Mouse (Mus musculus) heart, embryonic 16.5 days (tissue): ENCODE results near the gene Ly6g6f. TPM values are rescaled to one million over a fixed set of nuclear protein-coding genes. Genes with fewer than 3 reads are reported as not detected.

Source experiments
- ATAC-seq: fragments of 200-750 bp; cut with Nextera tagmentation; replicated peaks from 2 replicates; pipeline ENCODE4 v1.8.0; 2017; ENCODE audit warnings: moderate number of reproducible peaks; ENCODE audit not compliant: insufficient read depth, low FRiP score; ENCODE audit errors: extremely low read depth
- H3K27ac ChIP-seq: fragments of 300-500 bp; sonication (generic); 2 replicates; pipeline ENCODE4 v1.5.1; 2014; ENCODE audit warnings: mild to moderate bottlenecking, low read length, control low read depth, moderate library complexity
- H3K27me3 ChIP-seq: fragments of 300-500 bp; sonication (generic); 2 replicates; pipeline ENCODE4 v1.6.1; 2014; ENCODE audit warnings: low read length, mixed read lengths; ENCODE audit not compliant: control insufficient read depth, insufficient read depth
- H3K36me3 ChIP-seq: fragments of 300-500 bp; sonication (generic); 2 replicates; pipeline ENCODE4 v1.6.1; 2014; ENCODE audit not compliant: control insufficient read depth, insufficient read depth
- H3K4me1 ChIP-seq: fragments of 300-500 bp; sonication (generic); 2 replicates; pipeline ENCODE4 v1.6.1; 2014; ENCODE audit warnings: low read length, mixed read lengths; ENCODE audit not compliant: control insufficient read depth, insufficient read depth
- H3K4me2 ChIP-seq: fragments of 300-500 bp; sonication (generic); 2 replicates; pipeline ENCODE4 v1.6.1; 2014; ENCODE audit warnings: low read depth, mild to moderate bottlenecking, control low read depth, low read length
- H3K4me3 ChIP-seq: fragments of 300-500 bp; sonication (generic); 2 replicates; pipeline ENCODE4 v1.5.1; 2014; ENCODE audit warnings: mild to moderate bottlenecking, control low read depth, low read length
- H3K9ac ChIP-seq: fragments of 300-500 bp; sonication (generic); 2 replicates; pipeline ENCODE4 v1.6.1; 2014; ENCODE audit warnings: low read length, control low read depth
- H3K9me3 ChIP-seq: fragments of 300-500 bp; sonication (generic); replicated peaks from 2 replicates; pipeline ENCODE4 v1.6.1; 2016; ENCODE audit warnings: low read length; ENCODE audit not compliant: control insufficient read depth
- WGBS: fragments of 180-500 bp; shearing (Covaris S2); extraction: QIAGEN DNeasy Blood & Tissue Kit; methylation state at CpG from one replicate; pipeline ENCODE4 v1.1.7; 2014; 5-methylcytosine and 5-hydroxymethylcytosine counted together
- polyA plus RNA-seq: library from polyadenylated mRNA; unstranded; fragments of >200 nt; fragmentation: Nextera tagmentation; extraction: Ambion mirVana; gene quantifications from 2 replicates; pipeline ENCODE4 v1.2.1, GENCODE M21; 2015

Ly6g6f gene
- polyA plus RNA-seq, 1 experiment from 2014 or later, result 0.29 TPM

- Histone ChIP-seq H3K27me3 (no peaks in the 10 kb centered on the region), H3K9me3 (no peaks in the 10 kb centered on the region), H3K9ac (no peak overlapping the region), H3K4me3 (no peak overlapping the region), H3K4me2 (no peak overlapping the region), H3K36me3 (no peaks in the 10 kb centered on the region), H3K27ac (no peak overlapping the region), H3K4me1 (peaks cover 6% of the 10 kb centered on the region; the same call in 1 of the 2 replicates)
- ATAC-seq, result no peak
- 74% methylated on average over 7 of the region's 7 CpGs for WGBS
Measured at GRCm38 (mm10) chr17:35031880-35032279, 53.5 kb downstream of the Ly6g6f start.

GRCm38 (mm10) chr17:35031272-35031671, 54.1 kb downstream of the Ly6g6f start:
- no peak overlapping the region for H3K9ac ChIP-seq
- no peaks in the 10 kb centered on the region for H3K36me3 ChIP-seq
- H3K4me1 ChIP-seq, result peaks cover 6% of the 10 kb centered on the region; the same call in 1 of the 2 replicates
- H3K9me3 ChIP-seq, result no peaks in the 10 kb centered on the region
- H3K4me3 ChIP-seq, result no peak overlapping the region
- WGBS, result 88% methylated on average over 11 of the region's 11 CpGs
- H3K27ac ChIP-seq, result no peak overlapping the region
- no peak for ATAC-seq
- H3K27me3 ChIP-seq, result no peaks in the 10 kb centered on the region
- no peak overlapping the region for H3K4me2 ChIP-seq

Other genes starting within 250 kb of the Ly6g6f start
- gene Stk19, start 248.7 kb downstream of the Ly6g6f start, polyA plus RNA-seq, result 17.1 and 24.4 TPM in 2 replicates
- gene Dxo, start 248.6 kb downstream of the Ly6g6f start, polyA plus RNA-seq, result 37.7 and 38.6 TPM in 2 replicates
- gene Skiv2l, start 235.4 kb downstream of the Ly6g6f start, polyA plus RNA-seq, result 32.9 and 33.9 TPM in 2 replicates
- gene Nelfe, start 235.2 kb downstream of the Ly6g6f start, polyA plus RNA-seq, result 57.5 and 64.3 TPM in 2 replicates
- gene Cfb, start 223.1 kb downstream of the Ly6g6f start, polyA plus RNA-seq, result 1.7 and 2.5 TPM in 2 replicates
- 1.4 and 1.5 TPM in 2 replicates for gene Zbtb12, start 206.1 kb downstream of the Ly6g6f start, polyA plus RNA-seq
- not detected in 2 replicates for gene Gm20547, start 203.6 kb downstream of the Ly6g6f start, polyA plus RNA-seq
- 2.2 and 2.6 TPM in 2 replicates for gene C2, start 187.3 kb downstream of the Ly6g6f start, polyA plus RNA-seq
- gene Ehmt2, start 187.1 kb downstream of the Ly6g6f start, polyA plus RNA-seq, result 39.5 and 41.5 TPM in 2 replicates
- 0.16 and 0.68 TPM in 2 replicates for gene Slc44a4, start 171.1 kb downstream of the Ly6g6f start, polyA plus RNA-seq
- gene Neu1, start 154.4 kb downstream of the Ly6g6f start, polyA plus RNA-seq, result 20.1 and 20.4 TPM in 2 replicates
- 0.11 and 0.18 TPM in 2 replicates for gene Hspa1b, start 126.4 kb downstream of the Ly6g6f start, polyA plus RNA-seq
- gene Gm20481, start 115.7 kb downstream of the Ly6g6f start, polyA plus RNA-seq, result not detected in 2 replicates
- gene Hspa1a, start 113.5 kb downstream of the Ly6g6f start, polyA plus RNA-seq, result 3.9 and 4.4 TPM in 2 replicates
- 3.1 and 4.2 TPM in 2 replicates for gene Hspa1l, start 112.9 kb downstream of the Ly6g6f start, polyA plus RNA-seq
- gene Lsm2, start 103.7 kb downstream of the Ly6g6f start, polyA plus RNA-seq, result 132 and 134 TPM in 2 replicates
- gene Vars, start 84.6 kb downstream of the Ly6g6f start, polyA plus RNA-seq, result 69.9 and 75.0 TPM in 2 replicates
- 0.27 and 0.34 TPM in 2 replicates for gene Vwa7, start 69.0 kb downstream of the Ly6g6f start, polyA plus RNA-seq
- gene Sapcd1, start 57.6 kb downstream of the Ly6g6f start, polyA plus RNA-seq, result 1.9 and 3.0 TPM in 2 replicates
- gene Msh5, start 38.9 kb downstream of the Ly6g6f start, polyA plus RNA-seq, result 3.5 and 3.7 TPM in 2 replicates
- 349 and 372 TPM in 2 replicates for gene Clic1, start 35.6 kb downstream of the Ly6g6f start, polyA plus RNA-seq
- 171 and 193 TPM in 2 replicates for gene Ddah2, start 26.6 kb downstream of the Ly6g6f start, polyA plus RNA-seq
- 0.17 TPM in 1 of 2 replicates, not detected in the other for gene Ly6g6c, start 20.2 kb downstream of the Ly6g6f start, polyA plus RNA-seq
- 0.16 and 0.54 TPM in 2 replicates for gene Mpig6b, start 19.4 kb downstream of the Ly6g6f start, polyA plus RNA-seq
- gene Ly6g6e, start 8.7 kb downstream of the Ly6g6f start, polyA plus RNA-seq, result 0.72 and 0.84 TPM in 2 replicates
- gene Ly6g6d, start 7.5 kb downstream of the Ly6g6f start, polyA plus RNA-seq, result 1.9 and 3.4 TPM in 2 replicates
- 80.9 and 83.3 TPM in 2 replicates for gene Abhd16a, start 3.7 kb upstream of the Ly6g6f start, polyA plus RNA-seq
- gene Ly6g5c, start 22.7 kb upstream of the Ly6g6f start, polyA plus RNA-seq, result 0.72 TPM in 1 of 2 replicates, not detected in the other
- gene Ly6g5b, start 29.8 kb upstream of the Ly6g6f start, polyA plus RNA-seq, result 0.57 and 0.63 TPM in 2 replicates
- 13.6 and 14.9 TPM in 2 replicates for gene Gpank1, start 35.8 kb upstream of the Ly6g6f start, polyA plus RNA-seq
- 224 and 232 TPM in 2 replicates for gene Csnk2b, start 36.4 kb upstream of the Ly6g6f start, polyA plus RNA-seq
- 10.1 and 10.2 TPM in 2 replicates for gene D17H6S53E, start 40.8 kb upstream of the Ly6g6f start, polyA plus RNA-seq
- gene Apom, start 46.4 kb upstream of the Ly6g6f start, polyA plus RNA-seq, result 0.60 and 0.89 TPM in 2 replicates
- gene Bag6, start 49.6 kb upstream of the Ly6g6f start, polyA plus RNA-seq, result 37.5 and 40.5 TPM in 2 replicates
- 103 and 113 TPM in 2 replicates for gene Prrc2a, start 79.3 kb upstream of the Ly6g6f start, polyA plus RNA-seq
- gene Aif1, start 90.5 kb upstream of the Ly6g6f start, polyA plus RNA-seq, result 6.0 and 10.9 TPM in 2 replicates
- gene Lst1, start 102.8 kb upstream of the Ly6g6f start, polyA plus RNA-seq, result 7.9 and 8.2 TPM in 2 replicates
- 3.5 and 6.4 TPM in 2 replicates for gene Ltb, start 108.8 kb upstream of the Ly6g6f start, polyA plus RNA-seq
- gene Tnf, start 116.4 kb upstream of the Ly6g6f start, polyA plus RNA-seq, result 0.20 and 0.33 TPM in 2 replicates
- gene Lta, start 119.7 kb upstream of the Ly6g6f start, polyA plus RNA-seq, result 0.27 and 0.79 TPM in 2 replicates
- gene Gm16181, start 135.2 kb upstream of the Ly6g6f start, polyA plus RNA-seq, result 0.41 and 1.2 TPM in 2 replicates
- gene Atp6v1g2, start 148.1 kb upstream of the Ly6g6f start, polyA plus RNA-seq, result 10.1 and 10.4 TPM in 2 replicates
- gene Nfkbil1, start 150.2 kb upstream of the Ly6g6f start, polyA plus RNA-seq, result 8.4 and 8.8 TPM in 2 replicates
- gene Ddx39b, start 156.1 kb upstream of the Ly6g6f start, polyA plus RNA-seq, result 256 and 260 TPM in 2 replicates
- 90.5 and 110 TPM in 2 replicates for gene H2-D1, start 177.1 kb upstream of the Ly6g6f start, polyA plus RNA-seq
- not detected in 2 replicates for gene H2-Q1, start 234.8 kb upstream of the Ly6g6f start, polyA plus RNA-seq